Mouse (Mus musculus) pancreas, adult 10 weeks (tissue): ENCODE measurements around the gene Acot6. TPM values are rescaled to one million over a fixed set of nuclear protein-coding genes. Genes with fewer than 3 reads are reported as not detected.

Experiments used
- polyA plus RNA-seq: library from polyadenylated mRNA; stranded (reverse); fragments of 350-450 nt; fragmentation: Illumina TruSeq; extraction: RNeasy Lipid Tissue Mini Kit (QIAGEN cat#74804); gene quantifications from one replicate; pipeline ENCODE4 v1.2.3, GENCODE M21; 2015; ENCODE audit warnings: low read depth, low replicate concordance; ENCODE audit not compliant: insufficient read depth

Gene Acot6
- polyA plus RNA-seq: 1.3 TPM

GRCm38 (mm10) chr12:84100604-84101492 lies at the start of gene Acot6:
Gene Acot6, plus strand, starts transcription at chr12:84100654.

GRCm38 (mm10) chr12:84051937-84052474 lies 48.4 kb upstream of the Acot6 start, which contains the start of gene Acot3:
Gene Acot3, plus strand, starts transcription at chr12:84052144.

GRCm38 (mm10) chr12:84068986-84069385 lies 31.5 kb upstream of the Acot6 start, which contains the start of gene Acot5:
Gene Acot5, plus strand, starts transcription at chr12:84069325.

GRCm38 (mm10) chr12:84114153-84114994 lies 13.9 kb downstream of the Acot6 start, which contains the start of gene Dnal1:
Gene Dnal1, plus strand, starts transcription at chr12:84114366.

GRCm38 (mm10) chr12:84147954-84148621 lies 47.6 kb downstream of the Acot6 start, which contains the start of gene Pnma1:
Gene Pnma1, minus strand, starts transcription at chr12:84148489.

Other genes starting within 250 kb of the Acot6 start
- gene Numb, start 178.7 kb upstream of the Acot6 start, polyA plus RNA-seq: 12.0 TPM
- 1.8 TPM for gene Riox1, start 150.0 kb upstream of the Acot6 start, polyA plus RNA-seq
- not detected for gene Heatr4, start 115.8 kb upstream of the Acot6 start, polyA plus RNA-seq
- gene Acot2, start 112.8 kb upstream of the Acot6 start, polyA plus RNA-seq: 0.81 TPM
- 7.5 TPM for gene Acot1, start 91.2 kb upstream of the Acot6 start, polyA plus RNA-seq
- gene Acot4, start 62.3 kb upstream of the Acot6 start, polyA plus RNA-seq: 0.13 TPM
- not detected for gene Gm49366, start 61.7 kb upstream of the Acot6 start, polyA plus RNA-seq
- gene Acot3, start 48.5 kb upstream of the Acot6 start, polyA plus RNA-seq: not detected
- not detected for gene Acot5, start 31.3 kb upstream of the Acot6 start, polyA plus RNA-seq
- 3.5 TPM for gene Dnal1, start 13.7 kb downstream of the Acot6 start, polyA plus RNA-seq
- gene Pnma1, start 47.8 kb downstream of the Acot6 start, polyA plus RNA-seq: not detected
- gene Elmsan1, start 118.2 kb downstream of the Acot6 start, polyA plus RNA-seq: 3.9 TPM
- gene Ptgr2, start 184.6 kb downstream of the Acot6 start, polyA plus RNA-seq: 7.3 TPM
- gene Zfp410, start 216.2 kb downstream of the Acot6 start, polyA plus RNA-seq: 12.5 TPM